Mouse (Mus musculus) ES-Bruce4 (cell line): Measurements from ENCODE around the gene Elovl2.

ENCODE experiments used
- CTCF ChIP-seq: IDR thresholded peaks from one replicate; pipeline ENCODE4 v1.8.1; 2011; ENCODE audit warnings: low read depth, low read length
- EP300 ChIP-seq: IDR thresholded peaks from 2 replicates; pipeline ENCODE4 v1.6.1; 2011; ENCODE audit warnings: low read depth, low read length; ENCODE audit not compliant: insufficient read depth
- POLR2A ChIP-seq: IDR thresholded peaks from one replicate; pipeline ENCODE4 v1.8.1; 2011; ENCODE audit warnings: low read length; ENCODE audit not compliant: insufficient read depth

DNA sequence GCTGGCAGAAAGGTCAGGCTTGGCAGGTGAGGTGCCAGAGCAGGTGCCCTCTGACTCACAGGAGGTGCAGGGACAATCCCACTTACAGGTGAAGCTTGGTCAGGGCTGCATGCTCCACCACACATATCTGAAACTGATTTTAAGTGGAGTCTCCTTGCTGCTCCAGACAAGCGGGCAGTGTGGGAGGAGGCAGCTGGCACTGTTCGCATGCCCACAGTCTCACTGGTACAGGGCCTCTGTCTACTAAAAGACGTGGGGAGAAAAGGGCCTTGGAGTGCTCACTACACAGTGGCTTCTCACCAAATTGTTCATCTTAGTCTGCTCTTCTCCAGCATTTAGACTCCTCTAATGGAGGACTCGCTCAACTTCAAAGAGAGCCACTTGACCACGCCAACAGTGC lies 14.0 kb downstream of the Elovl2 start:
- TF ChIP-seq CTCF (no peak), EP300 (no peak), POLR2A (no peak)
